Mouse (Mus musculus) spleen, postnatal 10 days (tissue): ENCODE measurements around the gene Alox12.

Experiments
- DNase-seq, 2 experiments: peaks; one replicate each; pipeline ENCODE4 v3.0.0; 2021 to 2022; ENCODE audit warnings: low spot score in 2 of 2

Gene Alox12

DNA sequence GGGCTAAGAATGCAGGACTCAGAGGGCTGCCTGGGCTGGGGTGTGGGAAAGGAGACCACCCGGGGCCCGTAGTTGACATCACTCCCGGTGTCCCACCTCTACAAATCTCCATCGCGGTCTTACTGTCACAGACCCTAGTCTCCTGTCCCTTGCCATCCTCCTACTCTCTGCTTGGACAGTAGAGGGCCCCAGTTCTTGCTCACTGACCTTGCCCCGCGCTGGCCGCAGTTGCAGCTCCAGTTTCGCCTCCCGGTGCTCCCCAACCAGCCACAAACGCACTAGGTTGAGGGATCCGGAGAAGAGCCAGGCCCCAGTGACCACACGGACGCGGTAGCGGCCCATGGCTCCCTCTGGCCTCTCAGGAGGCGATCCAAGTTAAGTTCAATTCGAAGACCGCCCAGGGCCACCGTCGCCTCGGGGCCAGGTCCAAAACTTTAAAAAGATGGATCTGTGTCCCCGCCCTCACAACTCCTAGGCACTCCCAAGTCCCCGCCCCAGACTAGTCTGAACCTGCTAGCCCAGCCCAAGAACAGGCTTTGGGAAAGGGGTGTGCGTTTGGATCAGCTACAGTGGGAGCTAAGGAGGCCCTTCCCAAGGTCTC, at the start of gene Alox12:
Alox12 (minus strand) TSS at position 423 of the 601 bp plus-strand sequence.
- no peak for DNase-seq

DNA sequence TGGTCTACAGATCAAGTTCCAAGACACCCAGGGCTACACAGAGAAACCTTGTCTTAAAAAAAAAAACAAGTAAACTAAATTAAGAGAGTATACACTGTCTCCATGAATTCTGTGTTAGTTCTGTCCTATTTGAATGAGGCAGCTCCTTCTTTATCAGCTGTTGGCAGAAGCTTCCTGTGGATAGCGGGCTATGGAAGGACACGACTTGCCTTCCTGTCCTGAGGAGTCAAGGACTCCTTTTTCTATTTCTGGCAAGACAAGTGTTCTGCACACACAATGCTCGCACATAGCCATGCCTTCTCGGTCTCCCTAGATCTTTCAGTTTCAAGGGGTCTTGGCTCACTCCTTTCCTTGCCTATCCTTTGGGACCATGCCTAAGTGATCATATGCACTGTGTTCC, 47.1 kb upstream of the Alox12 start:
- no peak for DNase-seq

DNA sequence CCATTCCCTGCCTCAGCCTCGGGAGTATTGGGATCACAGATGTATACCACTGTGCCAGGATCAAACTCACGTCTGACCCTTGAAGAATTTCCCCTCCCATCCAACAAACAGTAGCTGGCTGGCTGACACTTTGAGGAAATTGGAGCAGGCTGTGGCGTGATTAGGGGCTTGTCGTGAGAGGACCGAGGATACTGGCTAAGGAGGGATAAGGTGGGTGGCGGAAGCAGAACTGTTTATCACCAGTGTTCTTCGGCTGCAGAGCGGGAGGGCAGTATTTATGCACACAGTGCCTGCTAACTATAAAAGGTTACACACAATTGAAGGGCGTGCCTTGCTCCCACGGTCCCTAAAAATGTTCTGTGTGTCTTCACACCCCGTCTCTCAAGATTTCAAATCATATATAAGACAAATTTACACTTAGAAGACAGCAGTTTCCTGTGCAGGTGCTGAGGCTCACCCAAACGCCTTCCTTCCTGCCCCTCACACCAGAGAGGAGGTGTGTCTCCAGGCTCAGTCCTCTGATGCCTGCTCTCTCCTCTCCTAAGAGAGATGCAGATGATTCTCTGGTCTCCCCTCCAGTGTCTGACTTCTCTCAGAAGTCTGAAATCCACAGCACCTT, 42.8 kb upstream of the Alox12 start:
- DNase-seq, result peak in 1 of 2 experiments; percentile 35

DNA sequence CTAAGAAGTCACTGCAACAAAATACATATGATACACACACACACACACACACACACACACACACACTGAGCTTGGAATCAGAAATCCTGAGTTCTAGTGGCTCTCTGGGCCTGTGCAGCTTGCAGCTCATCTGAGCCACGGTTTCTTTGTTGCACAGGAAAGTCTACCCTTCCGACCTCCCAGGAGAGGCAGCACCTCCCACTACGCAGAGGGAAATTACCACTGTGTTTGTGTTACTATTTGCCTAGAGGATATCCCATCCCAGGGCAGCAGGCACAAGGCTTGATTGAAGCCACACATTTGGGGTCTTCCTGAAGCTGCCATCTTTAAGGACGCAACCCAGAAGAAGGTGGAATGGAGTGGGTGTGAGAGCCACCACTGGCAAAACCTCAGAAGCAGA, 42.3 kb upstream of the Alox12 start:
- no peak for DNase-seq

DNA sequence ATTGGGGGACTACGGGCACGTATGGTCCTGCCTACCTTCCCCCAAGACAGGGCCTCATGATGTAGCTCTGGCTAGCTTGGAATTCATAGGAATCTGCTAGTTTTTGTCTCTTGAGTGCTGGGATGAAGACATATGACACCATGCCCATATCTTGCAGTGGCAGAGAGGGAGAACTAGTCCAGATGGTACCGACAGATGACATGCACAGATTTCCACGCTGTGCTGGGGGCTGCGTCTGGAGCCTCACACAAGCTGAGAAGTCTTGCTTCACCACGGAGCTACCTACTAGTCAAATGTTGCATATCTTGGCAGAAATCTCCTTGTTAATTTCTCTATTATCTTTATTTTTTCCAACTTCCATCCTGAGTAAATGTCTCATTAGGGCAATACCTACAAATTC, 38.7 kb upstream of the Alox12 start:
- DNase-seq, result no peak

DNA sequence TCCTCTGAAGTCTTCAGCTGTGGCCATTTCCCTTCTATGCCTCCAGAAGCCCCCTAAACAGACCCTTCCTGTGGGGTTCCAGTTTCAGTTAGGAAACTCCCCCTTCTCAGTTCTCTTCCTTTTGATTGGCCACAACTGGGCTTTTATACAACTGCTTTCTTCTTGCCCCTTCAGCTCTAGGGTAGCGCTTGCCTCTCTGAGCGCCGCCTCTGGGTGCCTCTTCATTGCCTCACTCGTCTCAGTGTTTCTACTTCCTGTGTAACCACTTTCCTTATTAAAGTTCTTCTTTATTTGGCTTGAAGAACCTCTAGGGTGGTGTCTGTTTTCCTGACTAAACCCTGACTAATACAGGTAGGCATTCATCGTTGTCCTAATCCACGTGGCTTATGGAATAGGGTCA, 36.1 kb upstream of the Alox12 start:
- no peak for DNase-seq

DNA sequence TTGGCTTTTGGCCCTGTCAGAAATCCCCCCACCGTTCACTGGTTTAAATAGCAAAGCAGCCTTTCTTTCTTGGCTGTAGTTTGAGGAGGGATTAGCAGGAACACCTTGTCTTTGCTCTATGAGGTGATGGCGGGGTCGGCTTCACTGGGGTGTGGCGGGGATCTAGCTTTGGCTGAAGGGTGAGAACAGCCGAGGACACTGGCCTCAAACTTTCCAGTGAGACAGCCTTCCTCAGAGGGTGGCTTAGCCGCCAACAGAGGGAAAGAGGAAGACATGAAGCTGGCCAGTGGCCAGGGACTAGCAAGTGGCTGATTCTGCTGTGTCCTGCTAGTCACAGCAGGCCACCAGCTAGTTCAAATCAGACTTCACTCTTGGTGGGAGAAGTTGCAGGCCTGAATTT, 34.1 kb upstream of the Alox12 start:
- DNase-seq, result peak in 1 of 2 experiments; percentile 20

DNA sequence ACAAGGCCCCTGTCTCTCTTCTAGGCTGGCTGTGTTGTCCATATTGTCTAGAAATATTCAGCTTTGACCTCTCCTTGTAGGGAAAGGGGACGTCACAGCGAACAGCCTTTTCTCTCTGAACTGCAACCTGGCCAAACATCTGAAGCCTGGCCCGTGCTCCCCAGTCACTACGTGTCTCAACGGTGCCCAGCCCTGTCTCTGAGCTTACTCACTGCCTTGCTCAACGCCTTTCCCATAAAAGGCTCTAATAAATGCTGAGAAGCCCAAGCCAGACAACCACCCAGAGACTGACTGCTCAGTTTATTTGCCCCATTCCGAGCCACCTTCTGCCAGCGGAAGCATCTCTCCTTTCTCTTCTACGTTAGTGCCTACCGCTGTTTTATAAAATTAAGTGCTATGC, 32.9 kb upstream of the Alox12 start:
- DNase-seq, result no peak

DNA sequence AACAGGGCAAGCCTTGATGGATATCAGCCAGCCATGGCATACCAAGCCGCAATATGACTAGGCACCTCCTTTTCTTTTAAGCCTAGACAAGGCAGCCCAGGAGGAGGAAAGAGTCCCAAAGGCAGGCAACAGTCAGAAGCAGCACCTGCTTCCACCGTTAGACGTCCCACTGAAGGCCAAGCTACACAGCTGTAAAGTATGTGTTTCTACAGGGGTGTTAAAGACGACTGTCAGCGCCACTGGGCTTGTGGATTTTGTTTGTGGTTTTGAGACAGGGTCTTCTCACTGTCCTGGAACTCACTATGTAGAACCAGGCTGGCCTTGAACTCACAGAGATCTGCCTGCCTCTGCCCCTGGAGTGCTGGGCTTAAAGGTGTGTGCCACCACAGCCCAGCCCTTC, 30.5 kb upstream of the Alox12 start:
- no peak for DNase-seq

DNA sequence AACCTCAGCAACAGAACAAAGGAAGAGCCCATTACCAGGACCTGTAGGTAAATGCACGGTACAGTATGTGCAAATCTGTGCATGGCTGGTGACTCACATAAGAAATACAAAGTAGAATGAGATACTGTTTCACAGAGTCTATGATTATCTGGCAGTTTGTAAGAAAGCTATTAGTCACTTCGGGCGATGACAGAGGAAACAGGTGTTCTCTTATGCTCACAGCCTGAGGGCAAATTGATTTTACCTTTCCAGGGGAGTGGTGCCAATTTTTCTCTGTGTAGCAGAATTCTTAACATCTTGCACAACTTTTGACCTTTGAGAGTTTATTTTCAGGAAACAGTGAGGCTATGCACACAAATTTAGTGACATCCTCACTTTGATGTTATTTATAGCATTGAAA, 29.6 kb upstream of the Alox12 start:
- DNase-seq, result no peak

DNA sequence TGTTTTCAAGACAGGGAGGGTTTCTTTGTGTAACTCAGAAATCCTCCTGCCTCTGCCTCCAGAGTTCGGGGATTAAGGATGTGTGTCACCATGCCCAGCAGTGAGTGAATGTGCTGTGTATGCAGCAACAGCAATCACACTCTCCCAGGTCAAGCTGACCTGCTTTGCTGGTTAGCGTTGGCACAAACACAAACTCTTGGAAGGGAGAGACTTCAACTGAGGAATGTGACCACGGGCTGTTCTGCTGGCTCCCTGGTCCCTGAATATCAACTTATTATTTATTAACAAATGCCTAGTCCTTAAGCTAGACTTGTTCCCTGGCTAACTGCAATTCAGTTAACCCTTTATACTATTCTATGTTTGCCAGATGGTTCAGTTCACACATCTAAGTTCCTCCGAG, 28.5 kb upstream of the Alox12 start:
- DNase-seq, result no peak

DNA sequence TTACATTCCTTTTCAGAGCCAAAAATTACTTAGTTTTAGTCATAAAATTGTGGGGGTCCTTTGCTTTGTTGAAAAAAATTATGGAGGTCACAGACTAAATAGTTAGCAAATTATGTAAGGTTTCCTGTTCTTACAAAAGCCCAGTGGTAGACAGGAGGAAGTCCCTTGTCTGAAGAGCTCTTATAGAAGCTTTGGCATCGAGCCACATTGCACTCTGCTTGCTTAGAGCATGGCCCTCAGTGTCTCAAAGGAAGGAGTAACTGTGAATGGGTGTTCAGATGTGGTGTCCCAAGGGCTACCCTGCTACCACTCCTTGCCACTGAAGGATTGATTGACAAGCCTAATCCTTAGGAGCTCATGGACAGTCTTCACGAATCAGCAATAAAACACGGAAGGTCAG, 25.3 kb upstream of the Alox12 start:
- DNase-seq, result peak in 1 of 2 experiments; percentile 42

DNA sequence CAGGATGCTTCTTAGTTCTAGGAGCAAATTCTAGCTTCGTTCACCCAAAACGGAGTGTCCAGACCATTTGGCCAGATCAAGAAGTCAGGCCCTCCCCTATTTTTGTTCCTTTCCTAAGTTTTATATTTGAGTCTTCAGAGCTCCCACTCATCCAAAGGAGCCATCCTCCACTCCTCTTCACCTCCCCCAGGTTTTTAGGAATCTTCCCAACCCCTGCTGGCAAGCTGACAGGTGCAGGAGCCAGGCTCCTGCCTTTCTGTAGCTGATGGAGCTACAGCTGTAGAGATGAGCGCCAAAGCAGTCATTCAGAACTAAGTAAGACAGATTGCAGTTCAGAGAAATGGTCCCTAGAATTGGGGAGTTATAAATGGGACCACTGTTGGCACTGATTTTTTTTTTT, 23.8 kb upstream of the Alox12 start:
- no peak for DNase-seq

DNA sequence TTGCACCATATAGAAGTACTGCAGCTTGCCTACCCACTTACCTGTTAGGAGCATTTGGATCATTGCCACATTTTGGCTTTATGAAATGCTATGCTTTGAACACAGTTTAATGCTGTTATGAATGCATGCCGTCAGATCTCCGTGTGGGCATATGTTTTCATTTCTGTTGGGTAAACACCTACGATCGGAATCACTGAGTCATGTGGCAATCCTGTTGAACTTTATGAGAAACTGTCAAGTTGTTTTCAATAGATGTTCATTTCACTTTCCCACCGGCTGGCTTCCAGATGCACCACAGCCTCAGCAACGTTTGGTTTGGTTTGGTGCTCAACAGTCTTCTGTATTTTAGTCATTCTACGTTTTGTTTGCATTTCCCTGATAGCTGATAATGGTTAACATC, 16.5 kb upstream of the Alox12 start:
- no peak for DNase-seq

DNA sequence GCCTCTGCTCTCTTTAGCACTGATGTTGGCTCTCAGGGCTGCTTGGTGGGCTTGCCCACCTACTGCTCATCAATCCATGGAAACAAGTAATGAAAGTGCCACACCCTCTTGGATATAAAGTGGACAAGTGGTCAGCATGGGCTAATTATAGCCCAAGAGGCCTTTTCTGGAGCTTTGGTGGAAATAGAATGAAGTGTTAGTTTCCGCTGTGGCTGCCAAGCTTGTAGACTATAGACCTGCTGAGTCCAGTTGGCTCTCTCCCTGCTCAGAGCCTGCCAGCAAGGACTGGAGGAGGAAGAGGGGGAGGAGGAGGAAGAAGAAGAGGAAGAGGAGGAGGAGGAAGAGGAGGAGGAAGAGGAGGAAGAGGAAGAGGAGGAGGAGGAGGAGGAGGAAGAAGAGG, 11.3 kb upstream of the Alox12 start:
- DNase-seq, result no peak

DNA sequence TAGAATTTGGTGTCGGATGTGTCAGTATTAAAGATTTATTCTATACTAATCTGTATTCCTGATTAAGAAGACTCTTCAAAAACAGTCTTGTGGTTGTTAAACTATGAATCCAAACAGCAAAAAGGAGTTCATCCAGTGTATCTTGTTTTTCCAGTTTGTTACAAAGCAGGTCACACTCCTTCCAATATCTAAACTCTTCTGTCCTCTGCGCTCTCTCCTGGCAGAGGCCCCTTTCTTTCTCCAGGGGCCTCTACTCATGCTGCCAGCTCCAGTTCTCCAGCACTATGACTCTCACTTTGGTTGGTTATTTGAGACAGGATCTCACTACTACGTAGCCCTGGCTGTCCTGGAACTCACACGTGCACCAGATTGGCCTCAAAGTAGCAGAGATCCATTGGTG, 10.7 kb upstream of the Alox12 start:
- DNase-seq, result no peak

DNA sequence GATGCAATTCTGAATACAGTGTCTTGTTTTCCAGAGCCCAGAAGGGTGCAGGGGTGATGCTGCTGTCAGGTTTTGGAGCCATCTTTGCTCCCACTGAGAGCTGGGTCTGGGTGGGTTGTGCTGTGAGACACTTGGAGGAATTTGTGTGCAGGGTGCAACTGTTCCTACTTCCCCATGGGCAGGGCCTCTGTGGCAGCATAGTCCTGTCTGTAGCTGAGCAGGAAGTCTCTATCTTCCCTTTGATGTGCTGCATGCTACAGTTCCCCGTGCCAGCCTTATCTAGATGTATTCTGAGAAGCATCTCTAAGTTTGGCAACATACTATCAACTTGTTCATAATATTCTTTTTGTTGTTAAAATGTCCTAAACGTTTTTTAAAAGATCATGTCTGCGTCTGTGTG, 10.1 kb upstream of the Alox12 start:
- no peak for DNase-seq

DNA sequence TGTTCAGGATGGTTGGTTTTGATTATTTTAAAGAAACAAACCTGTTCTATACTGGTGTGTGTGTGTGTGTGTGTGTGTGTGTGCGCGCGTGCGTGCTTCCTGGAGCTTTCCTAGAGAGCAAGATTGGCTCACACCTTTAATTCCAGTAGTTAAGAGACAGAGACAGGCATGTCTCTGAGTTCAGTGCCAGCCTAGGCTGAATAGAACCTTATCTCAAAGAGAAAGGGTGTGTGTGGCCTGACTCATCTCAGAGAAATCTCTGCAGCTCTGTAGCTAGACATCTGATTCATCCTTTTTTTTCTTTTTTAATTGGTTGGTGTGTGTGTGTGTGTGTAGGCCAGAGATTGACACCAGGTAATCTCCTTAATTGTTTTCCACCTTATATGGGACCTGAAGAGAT, 3.9 kb upstream of the Alox12 start:
- DNase-seq, result no peak

DNA sequence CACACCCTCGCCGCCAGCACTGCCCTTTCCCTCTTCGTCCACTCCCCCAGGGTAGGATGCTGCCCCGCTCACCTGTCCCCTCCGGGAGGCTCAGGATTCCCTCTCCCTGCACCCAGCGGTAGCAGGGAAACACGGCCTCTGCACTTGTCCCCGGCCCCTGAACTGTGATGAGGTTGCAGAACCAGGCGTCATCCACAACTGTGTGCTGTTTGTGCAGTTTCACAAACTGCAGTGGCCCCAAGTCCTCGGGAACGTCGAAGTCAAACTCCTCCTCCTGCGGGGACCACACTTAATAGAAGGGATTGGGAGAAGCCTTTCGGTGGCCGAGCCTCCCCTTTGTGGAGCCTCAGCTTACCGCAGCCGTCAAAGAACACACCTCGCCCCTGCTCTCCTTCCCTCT, 816 bp downstream of the Alox12 start:
- DNase-seq, result no peak

DNA sequence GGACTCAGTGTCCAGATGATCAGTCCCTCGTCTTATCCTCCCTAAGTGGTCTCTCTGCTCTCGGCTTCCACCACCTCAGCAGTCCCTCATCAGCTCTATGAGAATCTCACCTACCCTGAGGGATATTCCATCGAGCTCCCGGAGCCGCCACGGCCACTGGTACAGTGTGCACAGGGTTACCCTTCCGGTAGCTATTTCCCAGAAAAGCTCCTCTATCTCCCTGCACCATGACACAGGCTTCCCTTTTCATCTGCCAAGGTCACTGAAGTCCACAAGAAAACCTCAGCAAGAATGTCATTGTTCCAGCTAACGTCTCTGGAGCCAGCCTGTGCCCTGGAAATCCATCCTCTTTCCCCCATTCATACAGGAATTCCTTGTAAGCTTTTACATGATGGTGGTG, 3.3 kb downstream of the Alox12 start:
- DNase-seq, result no peak

DNA sequence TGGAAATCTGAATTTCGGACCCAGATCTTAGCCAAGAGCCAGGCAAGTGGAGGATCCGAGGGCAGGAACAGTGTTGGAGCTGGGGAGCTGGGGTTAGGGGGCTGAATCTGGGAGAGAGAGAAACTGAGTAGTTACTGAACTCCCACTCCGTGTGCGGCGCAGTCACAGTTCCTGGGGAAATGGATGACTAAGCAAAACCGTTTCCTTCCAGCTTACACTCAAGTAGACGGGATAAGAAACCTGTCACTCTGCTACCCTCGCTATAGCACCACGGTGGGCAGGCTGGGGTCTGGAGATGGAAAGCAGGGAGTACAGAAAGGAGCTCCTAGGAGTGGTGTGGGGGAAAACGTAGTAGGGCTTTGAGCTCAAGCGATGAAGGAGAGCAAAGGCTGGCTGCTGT, 5.0 kb downstream of the Alox12 start:
- no peak for DNase-seq

DNA sequence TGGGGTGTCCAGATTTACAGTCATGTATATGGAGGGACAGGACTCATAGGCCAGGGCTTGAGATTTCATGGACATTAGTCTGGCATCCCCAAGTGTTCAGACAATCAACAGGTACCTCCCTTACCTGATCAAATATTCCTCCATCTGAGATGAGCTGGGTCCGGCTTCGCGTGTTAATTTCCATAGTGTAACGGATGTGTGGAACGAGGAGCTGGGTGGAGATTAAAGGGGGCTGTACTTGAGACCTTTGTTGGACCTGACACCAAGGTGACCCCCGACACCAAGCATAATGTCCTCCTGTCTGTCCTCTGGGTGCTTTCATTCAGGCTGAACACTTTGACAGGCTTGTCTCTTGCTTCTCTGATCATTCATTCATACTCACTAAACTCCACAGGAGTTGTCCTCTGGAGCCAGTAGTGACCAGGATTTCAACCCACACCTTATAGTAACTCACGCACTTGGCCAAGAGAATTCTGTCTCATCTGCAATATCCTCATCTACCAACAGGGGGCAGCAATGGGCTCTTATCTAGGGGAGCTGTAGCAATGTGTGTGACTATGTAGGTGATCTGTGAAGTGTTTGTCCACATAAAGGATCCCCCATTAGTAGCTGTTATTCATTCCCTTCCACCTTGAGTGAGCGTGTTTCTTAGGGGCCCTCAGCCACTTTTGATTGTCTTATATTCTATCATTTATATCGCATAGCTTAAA, 7.9 kb downstream of the Alox12 start:
- DNase-seq, result peak; percentile 61 to 82

DNA sequence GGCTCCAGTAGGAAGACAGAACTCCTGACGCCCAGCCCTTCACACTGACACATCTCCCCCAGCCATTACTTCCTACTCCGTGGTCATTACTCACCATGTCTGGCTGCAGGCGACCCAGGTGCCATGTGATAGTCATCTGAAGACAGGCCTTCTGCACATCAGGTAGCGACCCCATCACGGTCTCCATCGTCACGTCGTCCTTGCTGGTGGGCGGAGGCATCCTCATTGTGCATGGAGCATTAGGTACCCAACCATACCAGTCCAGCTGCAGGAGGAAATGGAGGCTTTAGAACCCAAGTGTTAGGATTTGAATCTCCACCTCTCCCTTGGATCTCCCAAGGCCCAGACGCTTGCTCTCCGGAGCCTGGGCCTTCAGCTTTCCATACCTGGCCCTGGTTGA, 12.6 kb downstream of the Alox12 start:
- DNase-seq, result no peak
